Mouse (Mus musculus) ES-E14 (cell line): Measurements from ENCODE around the gene Fgf9. TPM values are rescaled to one million over a fixed set of nuclear protein-coding genes. Genes with fewer than 3 reads are reported as not detected.
A peak's percentile ranks its signal among the peaks of the same experiment; 100 is the strongest.

Experiments used
- DNase-seq: peaks from one replicate; pipeline ENCODE4 v3.0.0-alpha.2; 2013; ENCODE audit warnings: low read depth, low spot score
- H3K27ac ChIP-seq: 2 replicates; pipeline ENCODE4 v1.5.1; 2012; ENCODE audit warnings: low read depth, mild to moderate bottlenecking, low read length, moderate library complexity, mixed read lengths; ENCODE audit not compliant: poor library complexity, insufficient read depth, severe bottlenecking
- H3K36me3 ChIP-seq: 2 replicates; pipeline ENCODE4 v1.6.1; 2012; ENCODE audit warnings: mild to moderate bottlenecking, low read length, moderate library complexity, mixed read lengths; ENCODE audit not compliant: control insufficient read depth, poor library complexity, insufficient read depth, severe bottlenecking
- H3K4me1 ChIP-seq, 2 experiments: fragments of 150-350 bp in 1 of 2; sonication (generic) in 1 of 2; 2 replicates each; pipeline ENCODE4 v1.6.1; 2012; ENCODE audit warnings: low read length in 2 of 2, mild to moderate bottlenecking in 1 of 2, mixed read lengths in 1 of 2; ENCODE audit not compliant: control insufficient read depth in 2 of 2, insufficient read depth in 2 of 2, poor library complexity in 1 of 2
- H3K4me3 ChIP-seq, 2 experiments: fragments of 150-350 bp in 1 of 2; sonication (generic) in 1 of 2; 2 replicates each; pipeline ENCODE4 v1.5.1; 2012; ENCODE audit warnings: low read length in 2 of 2, low read depth in 1 of 2, mild to moderate bottlenecking in 1 of 2, mixed read lengths in 1 of 2; ENCODE audit not compliant: insufficient read depth in 1 of 2, poor library complexity in 1 of 2, severe bottlenecking in 1 of 2
- H3K9ac ChIP-seq: 2 replicates; pipeline ENCODE4 v1.6.1; 2012; ENCODE audit warnings: low read depth, mild to moderate bottlenecking, low read length, mixed read lengths; ENCODE audit not compliant: poor library complexity, insufficient read depth, severe bottlenecking
- H3K9me3 ChIP-seq: fragments of 150-350 bp; sonication (generic); 2 replicates; pipeline ENCODE4 v1.6.1; 2012; ENCODE audit warnings: low read depth, mild to moderate bottlenecking, low read length; ENCODE audit not compliant: control insufficient read depth, insufficient read depth
- CHD2 ChIP-seq: IDR thresholded peaks from 2 replicates; pipeline ENCODE4 v1.6.1; 2014; ENCODE audit warnings: mild to moderate bottlenecking, low read depth, low read length, inconsistent platforms
- HCFC1 ChIP-seq: IDR thresholded peaks from 2 replicates; pipeline ENCODE4 v1.6.1; 2012; ENCODE audit warnings: low read length, inconsistent platforms, borderline replicate concordance; ENCODE audit not compliant: insufficient read depth
- MAFK ChIP-seq: IDR thresholded peaks from 2 replicates; pipeline ENCODE4 v1.6.1; 2014; ENCODE audit warnings: mild to moderate bottlenecking, low read depth, low read length, inconsistent platforms; ENCODE audit not compliant: insufficient read depth
- ZC3H11A ChIP-seq: IDR thresholded peaks from 2 replicates; pipeline ENCODE4 v1.6.1; 2012; ENCODE audit warnings: low read depth, mild to moderate bottlenecking, inconsistent platforms, low read length, borderline replicate concordance
- ZNF384 ChIP-seq: IDR thresholded peaks from 2 replicates; pipeline ENCODE4 v1.6.1; 2012; ENCODE audit warnings: low read depth, low read length, inconsistent platforms
- in situ Hi-C, 2 experiments: fragments of 600-800 bp; cut with MboI; formaldehyde crosslinking; loops; one replicate each; pipeline ENCODE4 v1.15.1; 2025; ENCODE audit warnings: low sequenced_read_pairs in 2 of 2, inconsistent platforms in 1 of 2; ENCODE audit not compliant: unreplicated experiment in 2 of 2
- total RNA-seq: library from RNA; depleted of rRNA; stranded (reverse); fragments of 300-350 nt; gene quantifications from 2 replicates; pipeline ENCODE4 v1.2.3, GENCODE M21; 2012; rRNA removed

The Fgf9 gene
- total RNA-seq, 1 experiment: not detected

DNA sequence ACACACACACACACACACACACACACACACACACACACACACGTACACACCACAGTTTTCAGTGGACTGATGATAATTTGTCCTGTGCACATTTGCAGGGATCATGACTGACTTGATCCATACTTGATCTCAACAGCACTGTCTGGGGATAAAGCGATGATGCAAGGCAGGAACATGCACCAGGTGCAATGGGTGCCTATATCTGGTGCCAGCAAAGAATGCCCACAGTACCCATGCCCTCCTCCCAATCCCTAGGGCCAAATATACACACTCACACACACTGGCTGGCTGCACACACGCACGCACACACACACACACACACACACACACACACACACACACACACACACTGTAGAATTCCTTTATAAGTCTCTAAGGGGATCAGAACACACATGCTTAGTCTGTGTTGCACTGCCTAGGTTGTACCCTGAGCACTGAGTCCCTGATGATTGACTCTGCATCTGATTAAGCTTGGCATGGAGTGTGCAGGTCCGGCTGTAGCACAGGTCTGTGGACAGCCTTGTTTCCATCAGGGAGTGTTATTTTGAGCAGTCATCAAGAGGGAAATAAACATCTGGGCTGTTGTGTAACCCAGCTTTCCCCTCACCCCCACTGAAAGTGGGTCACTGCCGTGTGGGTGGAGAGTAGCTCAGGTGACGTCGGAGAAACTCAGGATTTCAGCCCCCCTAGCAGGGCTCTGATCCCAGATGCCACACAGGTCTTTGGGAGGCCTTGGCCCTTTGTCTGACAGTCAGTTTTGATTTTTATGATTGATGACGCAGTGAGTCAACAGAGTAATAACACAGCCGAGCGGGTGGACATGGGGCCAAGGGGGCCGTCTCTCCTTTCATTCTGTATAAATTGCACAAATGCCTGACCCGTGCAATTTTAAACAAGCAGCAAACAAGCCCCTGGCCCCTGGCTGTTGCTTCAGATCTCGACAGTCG, 83.4 kb downstream of the Fgf9 start:
- in situ Hi-C loops: no loop called here
- H3K9ac ChIP-seq: no peak overlapping the region

DNA sequence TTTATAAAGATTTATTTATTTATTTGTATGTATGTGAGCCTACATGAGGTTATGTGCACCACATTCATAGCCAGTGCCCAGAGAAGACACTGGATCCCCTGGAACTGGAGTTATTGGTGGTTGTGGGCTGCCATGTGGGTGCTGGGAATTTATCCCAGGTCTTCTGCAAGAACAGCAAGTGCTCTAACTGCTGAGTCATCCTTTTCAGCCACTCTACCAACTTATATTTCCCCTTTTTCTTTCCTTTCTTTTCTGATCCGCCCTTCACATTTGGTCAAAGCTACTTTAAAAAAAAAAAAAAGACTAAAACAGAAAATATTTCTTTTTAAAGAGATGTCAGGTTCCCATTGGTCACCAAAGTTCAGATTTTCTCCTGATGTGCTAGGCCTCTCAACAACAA, 90.3 kb downstream of the Fgf9 start:
- no peak for DNase-seq
- no peak overlapping the region for H3K9ac ChIP-seq
- peak; percentile 63 for TF ChIP-seq MAFK
- no peak for TF ChIP-seq ZC3H11A
- no peak for TF ChIP-seq ZNF384
- TF ChIP-seq CHD2: no peak
- no peaks in the 10 kb centered on the region for H3K9me3 ChIP-seq
- H3K4me3 ChIP-seq: no peak overlapping the region
- H3K4me1 ChIP-seq: no peaks in the 10 kb centered on the region
- no peaks in the 10 kb centered on the region for H3K36me3 ChIP-seq
- in situ Hi-C loops: no loop called here
- H3K27ac ChIP-seq: no peak overlapping the region

More for the DNA sequence above, 83.4 kb downstream of the Fgf9 start:
- H3K4me3 ChIP-seq: no peak overlapping the region
- no peaks in the 10 kb centered on the region for H3K36me3 ChIP-seq
- no peaks in the 10 kb centered on the region for H3K9me3 ChIP-seq
- 0 out of 4 replicates have a peak, but pooled peaks cover 0 to 3% of the 10 kb centered on the region in 2 experiments for H3K4me1 ChIP-seq
- TF ChIP-seq CHD2 (no peak), ZC3H11A (no peak), MAFK (no peak), HCFC1 (no peak), ZNF384 (no peak)
- H3K27ac ChIP-seq: no peak overlapping the region
- no peak for DNase-seq

Other genes with a start within 250 kb of the Fgf9 start
- gene Ska3, start 244.4 kb upstream of the Fgf9 start, total RNA-seq: 19.1 and 26.4 TPM in 2 replicates
- gene Mrpl57, start 244.3 kb upstream of the Fgf9 start, total RNA-seq: 67.8 and 149 TPM in 2 replicates
- 22.7 and 35.1 TPM in 2 replicates for gene Zdhhc20, start 180.3 kb upstream of the Fgf9 start, total RNA-seq
- 7.6 and 7.9 TPM in 2 replicates for gene Micu2, start 71.3 kb upstream of the Fgf9 start, total RNA-seq